Mouse (Mus musculus): ENCODE measurements around the gene Ralbp1. TPM values are rescaled to one million over a fixed set of nuclear protein-coding genes. Genes with fewer than 3 reads are reported as not detected.

The Ralbp1 gene
- polyA plus RNA-seq, 1 experiment from 2014 or later, result 35.4 TPM

- H3K4me1 ChIP-seq (ENCODE audit: control insufficient read depth, low read depth, low read length), result no peaks in the 10 kb centered on the region; the same call in 1 of the 2 replicates
- WGBS (ENCODE audit: insufficient replicate concordance), result 78% methylated on average over 14 of the region's 14 CpGs
- no peak overlapping the region for H3K27ac ChIP-seq (ENCODE audit: low read length)
- no peak overlapping the region for H3K9ac ChIP-seq (ENCODE audit: low read depth, low read length)
- no peak overlapping the region for H3K4me3 ChIP-seq (ENCODE audit: low read depth, low read length)
- H3K4me2 ChIP-seq (ENCODE audit: low read depth, low read length), result no peak overlapping the region
- no peaks in the 10 kb centered on the region for H3K9me3 ChIP-seq (replicated peaks; ENCODE audit: control insufficient read depth, low read length)
- no peak for ATAC-seq (ENCODE audit: low read depth)
- H3K27me3 ChIP-seq (ENCODE audit: control insufficient read depth, insufficient read depth, low read depth, low read length), result no peaks in the 10 kb centered on the region
- H3K36me3 ChIP-seq (ENCODE audit: control insufficient read depth, insufficient read depth), result no peaks in the 10 kb centered on the region
These were observed 19.6 kb upstream of the Ralbp1 start for GRCm38 (mm10) chr17:65905241-65905640.

GRCm38 (mm10) chr17:65903826-65904225, 18.2 kb upstream of the Ralbp1 start:
- Histone ChIP-seq H3K4me2 (ENCODE audit: low read depth, low read length) (no peak overlapping the region), H3K27me3 (ENCODE audit: control insufficient read depth, insufficient read depth, low read depth, low read length) (no peaks in the 10 kb centered on the region), H3K4me3 (ENCODE audit: low read depth, low read length) (no peak overlapping the region), H3K9ac (ENCODE audit: low read depth, low read length) (no peak overlapping the region), H3K4me1 (ENCODE audit: control insufficient read depth, low read depth, low read length) (no peaks in the 10 kb centered on the region; the same call in 1 of the 2 replicates), H3K9me3 (replicated peaks; ENCODE audit: control insufficient read depth, low read length) (no peaks in the 10 kb centered on the region), H3K27ac (ENCODE audit: low read length) (no peak overlapping the region), H3K36me3 (ENCODE audit: control insufficient read depth, insufficient read depth) (no peaks in the 10 kb centered on the region)
- no peak for ATAC-seq (ENCODE audit: low read depth)
- WGBS (ENCODE audit: insufficient replicate concordance), result 83% methylated on average over 8 of the region's 8 CpGs

GRCm38 (mm10) chr17:65903011-65903410, 17.4 kb upstream of the Ralbp1 start:
- WGBS (ENCODE audit: insufficient replicate concordance), result 77% methylated on average over 1 of the region's 1 CpGs
- no peaks in the 10 kb centered on the region for H3K36me3 ChIP-seq (ENCODE audit: control insufficient read depth, insufficient read depth)
- H3K4me2 ChIP-seq (ENCODE audit: low read depth, low read length), result no peak overlapping the region
- no peaks in the 10 kb centered on the region for H3K9me3 ChIP-seq (replicated peaks; ENCODE audit: control insufficient read depth, low read length)
- no peaks in the 10 kb centered on the region; the same call in 1 of the 2 replicates for H3K4me1 ChIP-seq (ENCODE audit: control insufficient read depth, low read depth, low read length)
- no peak overlapping the region for H3K9ac ChIP-seq (ENCODE audit: low read depth, low read length)
- no peak overlapping the region for H3K4me3 ChIP-seq (ENCODE audit: low read depth, low read length)
- H3K27me3 ChIP-seq (ENCODE audit: control insufficient read depth, insufficient read depth, low read depth, low read length), result no peaks in the 10 kb centered on the region
- H3K27ac ChIP-seq (ENCODE audit: low read length), result no peak overlapping the region
- no peak for ATAC-seq (ENCODE audit: low read depth)

GRCm38 (mm10) chr17:65902281-65902680, 16.7 kb upstream of the Ralbp1 start:
- Histone ChIP-seq H3K27me3 (ENCODE audit: control insufficient read depth, insufficient read depth, low read depth, low read length) (no peaks in the 10 kb centered on the region), H3K4me3 (ENCODE audit: low read depth, low read length) (no peak overlapping the region), H3K4me1 (ENCODE audit: control insufficient read depth, low read depth, low read length) (no peaks in the 10 kb centered on the region; the same call in 1 of the 2 replicates), H3K4me2 (ENCODE audit: low read depth, low read length) (no peak overlapping the region), H3K9ac (ENCODE audit: low read depth, low read length) (no peak overlapping the region), H3K36me3 (ENCODE audit: control insufficient read depth, insufficient read depth) (no peaks in the 10 kb centered on the region), H3K9me3 (replicated peaks; ENCODE audit: control insufficient read depth, low read length) (no peaks in the 10 kb centered on the region), H3K27ac (ENCODE audit: low read length) (no peak overlapping the region)
- no peak for ATAC-seq (ENCODE audit: low read depth)
- WGBS (ENCODE audit: insufficient replicate concordance), result 66% methylated on average over 6 of the region's 6 CpGs

- no peak for ATAC-seq (ENCODE audit: low read depth)
- no peak overlapping the region for H3K4me2 ChIP-seq (ENCODE audit: low read depth, low read length)
- H3K27me3 ChIP-seq (ENCODE audit: control insufficient read depth, insufficient read depth, low read depth, low read length), result no peaks in the 10 kb centered on the region
- no peak overlapping the region for H3K27ac ChIP-seq (ENCODE audit: low read length)
- no peak overlapping the region for H3K9ac ChIP-seq (ENCODE audit: low read depth, low read length)
- no peak overlapping the region for H3K4me3 ChIP-seq (ENCODE audit: low read depth, low read length)
- no peaks in the 10 kb centered on the region for H3K4me1 ChIP-seq (ENCODE audit: control insufficient read depth, low read depth, low read length)
- H3K36me3 ChIP-seq (ENCODE audit: control insufficient read depth, insufficient read depth), result no peaks in the 10 kb centered on the region
- 73% methylated on average over 3 of the region's 3 CpGs for WGBS (ENCODE audit: insufficient replicate concordance)
- H3K9me3 ChIP-seq (replicated peaks; ENCODE audit: control insufficient read depth, low read length), result no peaks in the 10 kb centered on the region
These were observed 10.4 kb upstream of the Ralbp1 start for GRCm38 (mm10) chr17:65896016-65896415.

- Histone ChIP-seq H3K9me3 (replicated peaks; ENCODE audit: control insufficient read depth, low read length) (no peaks in the 10 kb centered on the region), H3K9ac (ENCODE audit: low read depth, low read length) (no peak overlapping the region), H3K27ac (ENCODE audit: low read length) (no peak overlapping the region), H3K36me3 (ENCODE audit: control insufficient read depth, insufficient read depth) (no peaks in the 10 kb centered on the region), H3K4me1 (ENCODE audit: control insufficient read depth, low read depth, low read length) (peaks cover 10% of the 10 kb centered on the region), H3K27me3 (ENCODE audit: control insufficient read depth, insufficient read depth, low read depth, low read length) (no peaks in the 10 kb centered on the region), H3K4me2 (ENCODE audit: low read depth, low read length) (no peak overlapping the region), H3K4me3 (ENCODE audit: low read depth, low read length) (no peak overlapping the region)
- WGBS (ENCODE audit: insufficient replicate concordance), result 74% methylated on average over 5 of the region's 5 CpGs
- ATAC-seq (ENCODE audit: low read depth), result no peak
These were observed 3.9 kb upstream of the Ralbp1 start for GRCm38 (mm10) chr17:65889476-65889875.

GRCm38 (mm10) chr17:65886571-65886970, 973 bp upstream of the Ralbp1 start:
- Histone ChIP-seq H3K36me3 (ENCODE audit: control insufficient read depth, insufficient read depth) (no peaks in the 10 kb centered on the region), H3K9me3 (replicated peaks; ENCODE audit: control insufficient read depth, low read length) (no peaks in the 10 kb centered on the region), H3K4me2 (ENCODE audit: low read depth, low read length) (peak overlapping the region; percentile 93), H3K27me3 (ENCODE audit: control insufficient read depth, insufficient read depth, low read depth, low read length) (no peaks in the 10 kb centered on the region), H3K9ac (ENCODE audit: low read depth, low read length) (peak overlapping the region; percentile 84; the same call in 1 of the 2 replicates), H3K4me1 (ENCODE audit: control insufficient read depth, low read depth, low read length) (peaks cover 19% of the 10 kb centered on the region), H3K27ac (ENCODE audit: low read length) (peak overlapping the region; percentile 98), H3K4me3 (ENCODE audit: low read depth, low read length) (peak overlapping the region; percentile 82)
- no peak for ATAC-seq (ENCODE audit: low read depth)
- 54% methylated on average over 9 of the region's 9 CpGs for WGBS (ENCODE audit: insufficient replicate concordance)

- Histone ChIP-seq H3K36me3 (ENCODE audit: control insufficient read depth, insufficient read depth) (no peaks in the 10 kb centered on the region), H3K4me2 (ENCODE audit: low read depth, low read length) (peak overlapping the region; percentile 93), H3K4me3 (ENCODE audit: low read depth, low read length) (peak overlapping the region; percentile 82), H3K27me3 (ENCODE audit: control insufficient read depth, insufficient read depth, low read depth, low read length) (no peaks in the 10 kb centered on the region), H3K9me3 (replicated peaks; ENCODE audit: control insufficient read depth, low read length) (no peaks in the 10 kb centered on the region), H3K9ac (ENCODE audit: low read depth, low read length) (peak overlapping the region; percentile 84), H3K27ac (ENCODE audit: low read length) (peak overlapping the region; percentile 98), H3K4me1 (ENCODE audit: control insufficient read depth, low read depth, low read length) (peaks cover 24% of the 10 kb centered on the region)
- under 1% methylated on average over 11 of the region's 11 CpGs for WGBS (ENCODE audit: insufficient replicate concordance)
- ATAC-seq (ENCODE audit: low read depth), result no peak
These were observed 251 bp downstream of the Ralbp1 start for GRCm38 (mm10) chr17:65885398-65885696.

GRCm38 (mm10) chr17:65884691-65885397, 754 bp downstream of the Ralbp1 start:
- Histone ChIP-seq H3K4me3 (ENCODE audit: low read depth, low read length) (peak overlapping the region; percentile 82), H3K27me3 (ENCODE audit: control insufficient read depth, insufficient read depth, low read depth, low read length) (no peaks in the 10 kb centered on the region), H3K27ac (ENCODE audit: low read length) (peak overlapping the region; percentile 98), H3K9ac (ENCODE audit: low read depth, low read length) (peak overlapping the region; percentile 97), H3K4me2 (ENCODE audit: low read depth, low read length) (peak overlapping the region; percentile 93), H3K36me3 (ENCODE audit: control insufficient read depth, insufficient read depth) (no peaks in the 10 kb centered on the region), H3K9me3 (replicated peaks; ENCODE audit: control insufficient read depth, low read length) (no peaks in the 10 kb centered on the region), H3K4me1 (ENCODE audit: control insufficient read depth, low read depth, low read length) (peaks cover 24% of the 10 kb centered on the region)
- ATAC-seq (ENCODE audit: low read depth), result peak; percentile 97
- under 1% methylated on average over 67 of the region's 67 CpGs for WGBS (ENCODE audit: insufficient replicate concordance)
